Mouse (Mus musculus) lung, postnatal 0 days (tissue): ENCODE results near the gene Lypd9. TPM values are rescaled to one million over a fixed set of nuclear protein-coding genes. Genes with fewer than 3 reads are reported as not detected.

Experiments used
- ATAC-seq: fragments of 200-750 bp; cut with Nextera tagmentation; 2 replicates; pipeline ENCODE4 v1.8.0; 2017; ENCODE audit warnings: moderate library complexity
- DNase-seq: peaks from one replicate; pipeline ENCODE4 v3.0.0-alpha.2; 2016; ENCODE audit warnings: low spot score
- H3K27ac ChIP-seq: fragments of 300-500 bp; sonication (generic); 2 replicates; pipeline ENCODE4 v1.5.1; 2014; ENCODE audit warnings: antibody characterized with exemption, mild to moderate bottlenecking, low read length, mixed read lengths
- H3K27me3 ChIP-seq: fragments of 300-500 bp; sonication (generic); replicated peaks from 2 replicates; pipeline ENCODE4 v1.6.1; 2014; ENCODE audit warnings: low read length, mixed read lengths; ENCODE audit not compliant: insufficient read depth
- H3K36me3 ChIP-seq: fragments of 300-500 bp; sonication (generic); 2 replicates; pipeline ENCODE4 v1.6.1; 2014; ENCODE audit warnings: low read length, mixed read lengths; ENCODE audit not compliant: insufficient read depth
- H3K4me1 ChIP-seq: fragments of 300-500 bp; sonication (generic); 2 replicates; pipeline ENCODE4 v1.6.1; 2014; ENCODE audit warnings: antibody characterized with exemption, low read depth, low read length, mixed read lengths; ENCODE audit not compliant: insufficient read depth
- H3K4me2 ChIP-seq: fragments of 300-500 bp; sonication (generic); replicated peaks from 2 replicates; pipeline ENCODE4 v1.6.1; 2014; ENCODE audit warnings: low read depth, mild to moderate bottlenecking, low read length, moderate library complexity, mixed read lengths
- H3K4me3 ChIP-seq: fragments of 300-500 bp; sonication (generic); 2 replicates; pipeline ENCODE4 v1.5.1; 2014; ENCODE audit warnings: low read depth, low read length
- H3K9ac ChIP-seq: fragments of 300-500 bp; sonication (generic); replicated peaks from 2 replicates; pipeline ENCODE4 v1.6.1; 2014; ENCODE audit warnings: low read depth, mild to moderate bottlenecking
- H3K9me3 ChIP-seq: fragments of 300-500 bp; sonication (generic); 2 replicates; pipeline ENCODE4 v1.6.1; 2016; ENCODE audit warnings: low read length, mixed read lengths
- CTCF ChIP-seq: IDR thresholded peaks from 2 replicates; pipeline ENCODE4 v1.5.1; 2016; ENCODE audit warnings: antibody characterized with exemption, mild to moderate bottlenecking
- EP300 ChIP-seq: IDR thresholded peaks from 2 replicates; pipeline ENCODE4 v1.6.1; 2016; ENCODE audit warnings: antibody characterized with exemption, mild to moderate bottlenecking, control low read depth
- WGBS: fragments of 180-500 bp; shearing (Covaris S2); extraction: QIAGEN DNeasy Blood & Tissue Kit; methylation state at CpG from one replicate; pipeline ENCODE4 v1.1.7; 2014; 5-methylcytosine and 5-hydroxymethylcytosine counted together
- polyA plus RNA-seq: library from polyadenylated mRNA; unstranded; fragments of >200 nt; fragmentation: Nextera tagmentation; extraction: Ambion mirVana; gene quantifications from 2 replicates; pipeline ENCODE4 v1.2.1, GENCODE M21; 2015

Lypd9 gene
- polyA plus RNA-seq, 1 experiment from 2014 or later, result not detected

- Histone ChIP-seq H3K36me3 (no peaks in the 10 kb centered on the region), H3K27ac (no peak overlapping the region), H3K4me2 (no peak overlapping the region), H3K27me3 (no peaks in the 10 kb centered on the region), H3K9me3 (no peaks in the 10 kb centered on the region), H3K9ac (no peak overlapping the region), H3K4me1 (no peaks in the 10 kb centered on the region), H3K4me3 (no peak overlapping the region)
- DNase-seq (no peak), ATAC-seq (no peak)
- 37% methylated on average over 5 of the region's 5 CpGs for WGBS
- TF ChIP-seq CTCF, result no peak
- no peak for TF ChIP-seq EP300
These were observed 14.9 kb downstream of the Lypd9 start for GRCm38 (mm10) chr11:58437866-58438265.

GRCm38 (mm10) chr11:58432259-58432658, 20.5 kb downstream of the Lypd9 start, which contains the start of gene Gm12253:
TSS of gene Gm12253 (plus strand) at chr11:58432559.
- Histone ChIP-seq H3K36me3 (no peaks in the 10 kb centered on the region), H3K9me3 (no peaks in the 10 kb centered on the region), H3K9ac (no peak within 1 kb of the TSS), H3K4me1 (no peaks in the 10 kb centered on the region), H3K4me2 (no peak within 1 kb of the TSS), H3K27ac (no peak within 1 kb of the TSS), H3K4me3 (no peak within 1 kb of the TSS), H3K27me3 (no peaks in the 10 kb centered on the region)
- ATAC-seq (no peak), DNase-seq (no peak)
- 75% methylated on average over 3 of the region's 3 CpGs for WGBS
- TF ChIP-seq EP300, result no peak
- TF ChIP-seq CTCF, result no peak

DNA sequence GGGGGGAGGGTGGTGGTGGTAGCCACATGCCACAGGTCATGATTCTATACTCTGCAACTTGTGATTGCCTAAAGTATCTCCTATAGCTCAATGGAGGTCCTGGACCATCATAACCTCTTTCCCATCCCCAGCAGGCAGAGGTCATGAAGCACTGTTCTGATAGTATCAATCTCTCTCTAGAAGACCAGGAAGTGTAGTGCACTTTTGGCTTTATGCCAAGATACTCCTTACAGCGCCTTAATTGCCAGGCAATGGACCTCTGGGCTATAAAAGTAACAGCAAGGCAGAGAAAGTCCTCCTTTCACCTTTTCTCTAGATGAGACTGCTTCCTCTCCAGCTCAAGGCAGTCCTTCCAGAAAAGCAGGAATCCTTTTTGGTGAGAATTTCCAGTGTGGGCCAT, 31.9 kb downstream of the Lypd9 start, which contains the start of gene 1810065E05Rik:
TSS of gene 1810065E05Rik (plus strand) at position 297 of the 400 bp plus-strand sequence.
- H3K9me3 ChIP-seq, result no peaks in the 10 kb centered on the region
- no peak within 1 kb of the TSS for H3K4me2 ChIP-seq
- no peak for DNase-seq
- TF ChIP-seq CTCF, result no peak
- TF ChIP-seq EP300, result no peak
- H3K9ac ChIP-seq, result no peak within 1 kb of the TSS
- H3K27ac ChIP-seq, result no peak within 1 kb of the TSS
- no peaks in the 10 kb centered on the region for H3K36me3 ChIP-seq
- H3K27me3 ChIP-seq, result no peaks in the 10 kb centered on the region
- no peak for ATAC-seq
- no peaks in the 10 kb centered on the region for H3K4me1 ChIP-seq
- H3K4me3 ChIP-seq, result no peak within 1 kb of the TSS
- 46% methylated on average over 1 of the region's 1 CpGs for WGBS

DNA sequence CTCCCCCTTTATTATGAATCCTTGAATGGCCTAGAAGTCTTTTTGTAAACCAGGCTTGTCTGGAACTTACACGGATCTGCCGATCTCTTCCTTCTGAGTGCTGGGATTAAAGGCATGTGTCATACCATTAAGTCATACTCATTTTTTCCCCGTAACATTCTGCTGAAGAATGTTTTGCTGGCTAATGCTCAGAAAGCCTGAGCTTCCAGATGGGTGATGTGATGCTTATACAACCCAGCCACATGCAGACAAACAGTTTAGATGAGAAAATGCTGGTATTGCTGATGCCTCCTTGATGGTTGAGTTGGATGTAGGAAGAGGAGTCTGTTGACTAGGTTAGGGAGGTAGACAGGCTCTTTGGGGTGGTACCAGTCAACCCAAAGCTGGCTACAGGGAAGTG, 34.4 kb downstream of the Lypd9 start:
- ATAC-seq, result no peak
- no peaks in the 10 kb centered on the region for H3K27me3 ChIP-seq
- H3K27ac ChIP-seq, result no peak overlapping the region
- no peak for DNase-seq
- TF ChIP-seq EP300, result no peak
- TF ChIP-seq CTCF, result no peak
- WGBS, result 59% methylated on average over 3 of the region's 3 CpGs
- no peaks in the 10 kb centered on the region for H3K9me3 ChIP-seq
- H3K4me1 ChIP-seq, result no peaks in the 10 kb centered on the region
- no peak overlapping the region for H3K9ac ChIP-seq
- H3K36me3 ChIP-seq, result no peaks in the 10 kb centered on the region
- no peak overlapping the region for H3K4me2 ChIP-seq
- H3K4me3 ChIP-seq, result no peak overlapping the region

DNA sequence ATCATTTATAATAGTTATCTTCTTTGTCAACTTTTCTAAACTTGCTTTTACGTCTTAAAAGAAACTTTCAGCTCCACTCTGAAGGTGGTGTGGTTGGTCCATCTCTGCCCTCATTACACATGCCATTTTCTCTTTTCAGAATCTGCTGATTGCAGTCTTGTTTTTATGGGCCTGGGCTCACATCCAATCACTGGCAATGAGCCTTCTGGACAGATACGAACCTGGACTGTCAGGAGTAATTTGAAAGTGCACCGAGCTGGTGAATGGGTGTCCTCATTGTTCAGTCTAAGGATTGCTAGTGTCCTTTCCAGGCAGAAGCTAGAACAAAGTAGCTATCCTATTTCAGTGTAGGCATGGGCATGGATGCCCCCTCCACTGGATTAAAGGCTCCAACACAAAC, 44.7 kb downstream of the Lypd9 start:
- Histone ChIP-seq H3K9ac (no peak overlapping the region), H3K27me3 (no peaks in the 10 kb centered on the region), H3K27ac (no peak overlapping the region), H3K9me3 (no peaks in the 10 kb centered on the region), H3K36me3 (no peaks in the 10 kb centered on the region), H3K4me2 (no peak overlapping the region), H3K4me1 (no peaks in the 10 kb centered on the region), H3K4me3 (no peak overlapping the region)
- WGBS, result 67% methylated on average over 3 of the region's 3 CpGs
- no peak for ATAC-seq
- no peak for TF ChIP-seq CTCF
- TF ChIP-seq EP300, result no peak
- DNase-seq, result no peak

- Histone ChIP-seq H3K4me1 (no peaks in the 10 kb centered on the region), H3K9me3 (no peaks in the 10 kb centered on the region), H3K36me3 (no peaks in the 10 kb centered on the region), H3K27ac (no peak overlapping the region), H3K27me3 (no peaks in the 10 kb centered on the region), H3K4me2 (no peak overlapping the region), H3K4me3 (no peak overlapping the region), H3K9ac (no peak overlapping the region)
- ATAC-seq, result no peak
- 57% methylated on average over 5 of the region's 5 CpGs for WGBS
- DNase-seq, result no peak
- TF ChIP-seq CTCF, result no peak
These were observed 52.1 kb downstream of the Lypd9 start for GRCm38 (mm10) chr11:58400655-58401054.
